Mouse (Mus musculus) frontal cortex, adult 2 months (tissue): Measurements from ENCODE around the gene Slc48a1. TPM values are rescaled to one million over a fixed set of nuclear protein-coding genes. Genes with fewer than 3 reads are reported as not detected.

Experiments
- DNase-seq, 2 experiments: peaks; one replicate each; pipeline ENCODE4 v3.0.0; 2022; ENCODE audit warnings: low spot score in 1 of 2; ENCODE audit errors: extremely low spot score in 1 of 2
- polyA plus RNA-seq: library from polyadenylated mRNA; depleted of rRNA; stranded (reverse); fragments of >200 nt; gene quantifications from 2 replicates; pipeline ENCODE4 v1.2.3, GENCODE M21; 2012; rRNA removed

The Slc48a1 gene
- polyA plus RNA-seq, 1 experiment = 107 TPM

DNA sequence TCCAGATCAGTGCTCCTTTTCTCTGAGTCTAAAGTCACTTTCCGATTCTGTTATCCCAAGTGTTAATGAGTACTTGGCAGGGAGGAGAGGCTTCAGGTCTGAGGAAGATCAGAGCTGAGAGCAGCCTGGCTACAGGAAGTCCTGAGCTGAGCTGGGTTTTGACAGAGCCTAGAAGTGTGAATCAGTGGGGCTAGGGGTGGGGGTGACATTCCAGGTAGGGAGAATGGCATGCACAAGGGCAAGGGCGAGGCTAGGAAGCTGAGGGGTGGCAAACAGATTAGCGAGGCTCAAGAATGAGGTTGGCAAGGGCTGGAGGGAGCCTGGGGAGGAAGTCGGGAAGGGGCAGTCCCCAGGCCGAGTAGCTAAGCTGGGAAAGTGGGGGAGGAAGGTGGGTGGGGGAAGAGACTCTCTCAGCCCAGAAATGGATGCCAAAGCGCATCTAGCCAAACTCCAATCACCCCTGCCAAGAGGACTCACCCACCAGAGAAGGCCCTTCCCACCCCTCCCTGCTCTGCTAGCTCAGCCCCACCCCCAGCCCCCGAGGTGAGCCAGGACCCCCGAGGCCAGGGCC, 59.3 kb downstream of the Slc48a1 start:
- DNase-seq = no peak

DNA sequence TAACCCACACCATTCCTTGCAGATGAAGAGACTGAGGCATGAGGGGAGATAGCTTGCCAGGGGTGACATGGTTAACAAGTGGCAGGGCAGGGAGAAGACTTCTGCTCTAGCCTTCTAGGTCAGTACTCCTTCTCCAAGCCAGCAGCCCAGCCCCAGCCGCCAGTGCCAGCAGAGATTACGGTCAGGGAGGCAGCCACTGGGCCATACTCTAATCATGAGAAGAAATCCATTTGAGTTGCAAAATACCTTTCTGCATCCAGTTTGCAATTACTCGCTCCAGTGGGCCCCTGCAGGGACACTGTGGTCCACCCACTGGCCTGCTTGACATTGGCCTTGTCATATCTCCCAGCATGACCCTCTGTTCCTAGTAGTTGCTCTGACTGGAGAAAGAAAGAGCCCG, 60.1 kb downstream of the Slc48a1 start:
- DNase-seq = no peak

DNA sequence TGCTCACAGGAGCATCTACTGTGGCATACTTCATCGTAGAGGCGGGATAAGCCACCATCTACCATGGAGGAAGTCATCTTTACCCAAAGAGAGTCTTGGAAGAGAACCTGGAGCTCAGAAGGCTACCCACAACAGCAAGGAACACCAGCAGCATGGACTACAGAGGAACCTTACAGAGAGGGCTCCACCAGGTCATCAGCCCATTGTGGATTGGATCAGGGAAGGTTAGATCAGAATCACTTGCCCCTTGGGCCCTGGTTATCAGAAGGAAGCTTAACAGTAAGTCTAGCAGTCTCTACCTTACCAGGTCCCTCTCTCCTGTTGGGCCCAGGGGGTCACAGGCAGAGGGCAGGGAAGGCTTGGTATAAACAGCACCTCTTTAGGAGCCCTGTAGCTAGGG, 60.7 kb downstream of the Slc48a1 start:
- no peak for DNase-seq

- DNase-seq = no peak
Observed at GRCm38 (mm10) chr15:97839473-97839872, 61.2 kb downstream of the Slc48a1 start.

- no peak for DNase-seq
Observed at GRCm38 (mm10) chr15:97839991-97840455, 61.7 kb downstream of the Slc48a1 start.

DNA sequence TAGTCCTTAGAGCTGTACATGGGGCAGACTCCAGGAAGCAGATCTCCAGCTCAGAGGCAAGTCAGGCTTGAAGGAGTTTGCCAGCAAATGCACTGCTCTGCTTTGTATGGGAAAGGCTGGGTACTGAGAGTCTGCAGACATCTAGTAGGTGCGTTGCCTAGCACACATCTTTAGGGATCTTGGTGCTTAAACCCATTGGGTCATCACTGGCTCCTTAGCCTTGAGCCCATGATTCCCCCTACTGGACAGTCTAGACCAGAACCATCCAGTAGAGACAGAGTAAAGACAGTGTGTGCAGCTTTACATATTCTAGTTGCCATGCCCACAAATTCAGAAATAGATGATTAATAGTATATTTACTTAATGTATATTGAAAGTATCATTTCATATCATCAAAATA, 62.5 kb downstream of the Slc48a1 start:
- DNase-seq = no peak

DNA sequence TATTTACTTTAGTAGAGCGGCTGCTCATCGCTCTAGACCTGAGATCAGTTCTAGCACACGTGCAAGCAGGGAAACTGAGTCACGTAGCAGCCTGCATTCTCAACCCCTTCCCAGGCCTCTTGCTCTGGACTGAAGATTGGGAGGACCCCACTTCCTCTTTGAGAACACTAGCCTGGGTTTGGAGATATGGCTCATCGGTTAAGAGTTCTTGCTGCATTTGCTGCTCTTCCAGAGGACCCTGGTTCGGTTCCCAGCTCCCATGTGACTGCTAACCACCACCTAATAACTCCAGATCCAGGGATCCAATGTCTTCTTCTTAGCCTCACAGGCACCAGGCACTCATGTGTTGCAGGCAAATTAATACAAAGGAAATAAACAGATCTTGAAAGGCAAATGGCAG, 63.1 kb downstream of the Slc48a1 start:
- no peak for DNase-seq

GRCm38 (mm10) chr15:97842058-97842457, 63.7 kb downstream of the Slc48a1 start:
- DNase-seq = no peak

Other genes with a start within 250 kb of the Slc48a1 start
- 21.0 and 23.5 TPM in 2 replicates for gene Rpap3, start 72.7 kb upstream of the Slc48a1 start, polyA plus RNA-seq
- 1.0 and 1.5 TPM in 2 replicates for gene Endou, start 47.2 kb upstream of the Slc48a1 start, polyA plus RNA-seq
- 69.2 and 78.4 TPM in 2 replicates for gene Rapgef3, start 10.5 kb upstream of the Slc48a1 start, polyA plus RNA-seq
- 50.2 and 57.5 TPM in 2 replicates for gene Hdac7, start 66.0 kb downstream of the Slc48a1 start, polyA plus RNA-seq
- gene Vdr, start 132.1 kb downstream of the Slc48a1 start, polyA plus RNA-seq = 1.2 and 1.5 TPM in 2 replicates
- gene Tmem106c, start 185.7 kb downstream of the Slc48a1 start, polyA plus RNA-seq = 50.6 and 56.1 TPM in 2 replicates
- 1.8 and 2.0 TPM in 2 replicates for gene Col2a1, start 226.2 kb downstream of the Slc48a1 start, polyA plus RNA-seq